Mouse (Mus musculus): ENCODE results near the gene Macf1. TPM values are rescaled to one million over a fixed set of nuclear protein-coding genes. Genes with fewer than 3 reads are reported as not detected.

The Macf1 gene
- polyA plus RNA-seq, 1 experiment from 2014 or later = 114 TPM

GRCm38 (mm10) chr4:123376031-123376430 is 308.1 kb downstream of the Macf1 start:
- Histone ChIP-seq H3K27ac (ENCODE audit: low read depth, low read length) (no peak overlapping the region), H3K4me2 (replicated peaks; ENCODE audit: low read depth, low read length) (no peak overlapping the region), H3K4me3 (ENCODE audit: low read depth, low read length) (no peak overlapping the region), H3K36me3 (ENCODE audit: control insufficient read depth, insufficient read depth, low read length) (peaks cover 28% of the 10 kb centered on the region), H3K9ac (ENCODE audit: low read depth, low read length) (no peak overlapping the region), H3K27me3 (ENCODE audit: control insufficient read depth, insufficient read depth, low read length) (no peaks in the 10 kb centered on the region), H3K4me1 (replicated peaks; ENCODE audit: control insufficient read depth, insufficient read depth, low read length) (no peaks in the 10 kb centered on the region), H3K9me3 (ENCODE audit: control insufficient read depth, low read length) (no peaks in the 10 kb centered on the region)
- DNase-seq (ENCODE audit: low spot score) (no peak), ATAC-seq (ENCODE audit: low FRiP score) (no peak)
- 96% methylated on average over 3 of the region's 3 CpGs for WGBS

GRCm38 (mm10) chr4:123374316-123375008 is 309.7 kb downstream of the Macf1 start:
- Histone ChIP-seq H3K4me2 (replicated peaks; ENCODE audit: low read depth, low read length) (no peak overlapping the region), H3K27ac (ENCODE audit: low read depth, low read length) (no peak overlapping the region), H3K4me3 (ENCODE audit: low read depth, low read length) (no peak overlapping the region), H3K9ac (ENCODE audit: low read depth, low read length) (no peak overlapping the region), H3K36me3 (ENCODE audit: control insufficient read depth, insufficient read depth, low read length) (peaks cover 31% of the 10 kb centered on the region), H3K27me3 (ENCODE audit: control insufficient read depth, insufficient read depth, low read length) (no peaks in the 10 kb centered on the region), H3K4me1 (replicated peaks; ENCODE audit: control insufficient read depth, insufficient read depth, low read length) (no peaks in the 10 kb centered on the region), H3K9me3 (ENCODE audit: control insufficient read depth, low read length) (no peaks in the 10 kb centered on the region)
- 94% methylated on average over 12 of the region's 12 CpGs for WGBS
- no peak for DNase-seq (ENCODE audit: low spot score)
- ATAC-seq (ENCODE audit: low FRiP score) = no peak

- Histone ChIP-seq H3K9ac (ENCODE audit: low read depth, low read length) (no peak overlapping the region), H3K4me3 (ENCODE audit: low read depth, low read length) (no peak overlapping the region), H3K4me1 (replicated peaks; ENCODE audit: control insufficient read depth, insufficient read depth, low read length) (no peaks in the 10 kb centered on the region), H3K36me3 (ENCODE audit: control insufficient read depth, insufficient read depth, low read length) (peaks cover 26% of the 10 kb centered on the region), H3K27ac (ENCODE audit: low read depth, low read length) (no peak overlapping the region), H3K27me3 (ENCODE audit: control insufficient read depth, insufficient read depth, low read length) (no peaks in the 10 kb centered on the region), H3K9me3 (ENCODE audit: control insufficient read depth, low read length) (no peaks in the 10 kb centered on the region), H3K4me2 (replicated peaks; ENCODE audit: low read depth, low read length) (no peak overlapping the region)
- no peak for DNase-seq (ENCODE audit: low spot score)
- no peak for ATAC-seq (ENCODE audit: low FRiP score)
- 96% methylated on average over 4 of the region's 4 CpGs for WGBS
Observed at GRCm38 (mm10) chr4:123363555-123363954, 320.6 kb downstream of the Macf1 start.

- H3K4me2 ChIP-seq (replicated peaks; ENCODE audit: low read depth, low read length) = no peak overlapping the region
- H3K27ac ChIP-seq (ENCODE audit: low read depth, low read length) = no peak overlapping the region
- peaks cover 21% of the 10 kb centered on the region; the same call in 1 of the 2 replicates for H3K36me3 ChIP-seq (ENCODE audit: control insufficient read depth, insufficient read depth, low read length)
- no peak overlapping the region for H3K4me3 ChIP-seq (ENCODE audit: low read depth, low read length)
- H3K9ac ChIP-seq (ENCODE audit: low read depth, low read length) = no peak overlapping the region
- WGBS = 93% methylated on average over 12 of the region's 12 CpGs
- ATAC-seq (ENCODE audit: low FRiP score) = no peak
- H3K27me3 ChIP-seq (ENCODE audit: control insufficient read depth, insufficient read depth, low read length) = no peaks in the 10 kb centered on the region
- no peaks in the 10 kb centered on the region for H3K4me1 ChIP-seq (replicated peaks; ENCODE audit: control insufficient read depth, insufficient read depth, low read length)
- H3K9me3 ChIP-seq (ENCODE audit: control insufficient read depth, low read length) = no peaks in the 10 kb centered on the region
- no peak for DNase-seq (ENCODE audit: low spot score)
Observed at GRCm38 (mm10) chr4:123360771-123361170, 323.4 kb downstream of the Macf1 start.

- no peak overlapping the region for H3K27ac ChIP-seq (ENCODE audit: low read depth, low read length)
- H3K36me3 ChIP-seq (ENCODE audit: control insufficient read depth, insufficient read depth, low read length) = peaks cover 27% of the 10 kb centered on the region
- no peak overlapping the region for H3K4me3 ChIP-seq (ENCODE audit: low read depth, low read length)
- DNase-seq (ENCODE audit: low spot score) (no peak), ATAC-seq (ENCODE audit: low FRiP score) (no peak)
- H3K4me2 ChIP-seq (replicated peaks; ENCODE audit: low read depth, low read length) = no peak overlapping the region
- H3K9me3 ChIP-seq (ENCODE audit: control insufficient read depth, low read length) = no peaks in the 10 kb centered on the region
- no peaks in the 10 kb centered on the region for H3K4me1 ChIP-seq (replicated peaks; ENCODE audit: control insufficient read depth, insufficient read depth, low read length)
- no peak overlapping the region for H3K9ac ChIP-seq (ENCODE audit: low read depth, low read length)
- H3K27me3 ChIP-seq (ENCODE audit: control insufficient read depth, insufficient read depth, low read length) = no peaks in the 10 kb centered on the region
- WGBS = 93% methylated on average over 7 of the region's 7 CpGs
Observed at GRCm38 (mm10) chr4:123358613-123359012, 325.5 kb downstream of the Macf1 start.

- no peak for ATAC-seq (ENCODE audit: low FRiP score)
- H3K4me2 ChIP-seq (replicated peaks; ENCODE audit: low read depth, low read length) = no peak overlapping the region
- 91% methylated on average over 8 of the region's 8 CpGs for WGBS
- DNase-seq (ENCODE audit: low spot score) = no peak
- no peaks in the 10 kb centered on the region for H3K4me1 ChIP-seq (replicated peaks; ENCODE audit: control insufficient read depth, insufficient read depth, low read length)
- peaks cover 31% of the 10 kb centered on the region for H3K36me3 ChIP-seq (ENCODE audit: control insufficient read depth, insufficient read depth, low read length)
- H3K4me3 ChIP-seq (ENCODE audit: low read depth, low read length) = no peak overlapping the region
- no peaks in the 10 kb centered on the region for H3K9me3 ChIP-seq (ENCODE audit: control insufficient read depth, low read length)
- H3K27me3 ChIP-seq (ENCODE audit: control insufficient read depth, insufficient read depth, low read length) = no peaks in the 10 kb centered on the region
- no peak overlapping the region for H3K27ac ChIP-seq (ENCODE audit: low read depth, low read length)
- H3K9ac ChIP-seq (ENCODE audit: low read depth, low read length) = no peak overlapping the region
Observed at GRCm38 (mm10) chr4:123355941-123356340, 328.2 kb downstream of the Macf1 start.

- H3K27me3 ChIP-seq (ENCODE audit: control insufficient read depth, insufficient read depth, low read length) = no peaks in the 10 kb centered on the region
- H3K4me1 ChIP-seq (replicated peaks; ENCODE audit: control insufficient read depth, insufficient read depth, low read length) = no peaks in the 10 kb centered on the region
- H3K4me3 ChIP-seq (ENCODE audit: low read depth, low read length) = no peak overlapping the region
- WGBS = 91% methylated on average over 10 of the region's 10 CpGs
- no peak overlapping the region for H3K27ac ChIP-seq (ENCODE audit: low read depth, low read length)
- ATAC-seq (ENCODE audit: low FRiP score) (no peak), DNase-seq (ENCODE audit: low spot score) (no peak)
- H3K9ac ChIP-seq (ENCODE audit: low read depth, low read length) = no peak overlapping the region
- peaks cover 26% of the 10 kb centered on the region for H3K36me3 ChIP-seq (ENCODE audit: control insufficient read depth, insufficient read depth, low read length)
- H3K9me3 ChIP-seq (ENCODE audit: control insufficient read depth, low read length) = no peaks in the 10 kb centered on the region
- H3K4me2 ChIP-seq (replicated peaks; ENCODE audit: low read depth, low read length) = no peak overlapping the region
Observed at GRCm38 (mm10) chr4:123353271-123353877, 330.8 kb downstream of the Macf1 start.

GRCm38 (mm10) chr4:123343471-123343789 is 340.7 kb downstream of the Macf1 start:
- WGBS = 8% methylated on average over 6 of the region's 6 CpGs
- peak overlapping the region; percentile 49 for H3K4me3 ChIP-seq (ENCODE audit: low read depth, low read length)
- 0 out of 2 replicates have a peak, but pooled peaks cover 2% of the 10 kb centered on the region for H3K36me3 ChIP-seq (ENCODE audit: control insufficient read depth, insufficient read depth, low read length)
- no peak overlapping the region for H3K9ac ChIP-seq (ENCODE audit: low read depth, low read length)
- H3K9me3 ChIP-seq (ENCODE audit: control insufficient read depth, low read length) = no peaks in the 10 kb centered on the region
- no peak overlapping the region for H3K27ac ChIP-seq (ENCODE audit: low read depth, low read length)
- H3K4me1 ChIP-seq (replicated peaks; ENCODE audit: control insufficient read depth, insufficient read depth, low read length) = no peaks in the 10 kb centered on the region; the same call in 1 of the 2 replicates
- ATAC-seq (ENCODE audit: low FRiP score) (no peak), DNase-seq (ENCODE audit: low spot score) (peak; percentile 21)
- peaks cover 41% of the 10 kb centered on the region for H3K27me3 ChIP-seq (ENCODE audit: control insufficient read depth, insufficient read depth, low read length)
- H3K4me2 ChIP-seq (replicated peaks; ENCODE audit: low read depth, low read length) = peak overlapping the region; percentile 95
